9 mouse cellular contexts compared by ENCODE assay signal in the genomic region with DNA sequence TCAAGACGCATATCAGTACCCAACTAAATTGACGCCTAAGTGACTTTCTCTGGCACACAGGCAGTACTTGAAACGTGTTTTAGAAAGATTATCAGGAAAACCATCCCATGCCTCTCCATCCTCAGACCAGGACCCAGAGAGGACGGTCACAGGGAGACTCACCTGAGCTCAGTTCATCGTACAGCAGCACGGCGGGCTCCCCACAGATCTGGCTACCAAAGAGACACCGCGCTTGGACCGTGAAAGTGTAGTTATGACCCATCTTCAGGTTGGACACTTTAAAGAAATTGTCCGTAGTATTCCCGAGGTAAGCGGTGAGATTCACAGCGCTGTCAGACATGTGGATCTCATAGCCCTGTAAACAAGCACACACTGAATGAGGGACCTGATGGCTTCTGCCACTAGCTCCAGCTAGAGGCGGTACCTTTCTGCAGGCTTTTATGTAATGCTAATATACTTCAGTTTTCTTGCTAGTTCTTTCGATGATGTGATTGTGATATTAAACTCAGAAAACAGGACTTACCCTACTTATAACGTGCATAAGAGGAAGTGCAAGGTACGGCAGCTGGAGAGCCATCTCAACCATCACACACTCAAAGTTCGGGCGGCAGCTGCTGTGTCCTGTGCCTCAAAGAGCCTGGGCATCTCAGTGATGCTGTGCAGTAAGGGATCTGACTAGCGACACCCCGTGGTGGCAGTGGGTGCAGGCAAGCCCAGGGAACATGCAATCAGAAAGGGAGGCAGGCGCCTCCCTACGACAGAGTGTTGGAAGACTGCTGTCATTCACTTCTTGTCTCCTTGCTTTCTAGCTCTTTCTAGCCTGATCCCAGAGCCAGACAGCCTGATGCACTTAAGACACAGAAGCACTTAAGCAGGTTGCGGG.
DNase-seq lines count a peak whose midpoint lies in the region; ATAC-seq lines count a peak whose summit lies in the region.
"Had no signal": no experiment of that assay in that cellular context is flagged by ENCODE, and none has a peak within 500 bp of the region (broad histone marks: within the 10 kb centered on the region; RNA-seq: fewer than 3 reads in every experiment).

No protein-coding gene starts in this region.

- H3K4me2 ChIP-seq in intestine, embryonic 14.5 days (ENCODE audit: low read length): no peak overlapping the region
- H3K4me2 ChIP-seq in intestine, embryonic 16.5 days (ENCODE audit: low read depth, low read length): no peak overlapping the region
- no peak overlapping the region for H3K4me2 ChIP-seq in embryonic facial prominence, embryonic 12.5 days (replicated peaks)
- no peak overlapping the region for H3K4me2 ChIP-seq in hindbrain, embryonic 12.5 days (replicated peaks)

- no peaks in the 10 kb centered on the region for H3K9me3 ChIP-seq in intestine, embryonic 14.5 days (ENCODE audit: control insufficient read depth, low read length)
- H3K9me3 ChIP-seq in intestine, embryonic 16.5 days (ENCODE audit: control insufficient read depth, low read length): no peaks in the 10 kb centered on the region
- no peaks in the 10 kb centered on the region for H3K9me3 ChIP-seq in embryonic facial prominence, embryonic 12.5 days
- H3K9me3 ChIP-seq in hindbrain, embryonic 12.5 days (replicated peaks): no peaks in the 10 kb centered on the region

- no peak overlapping the region for H3K27ac ChIP-seq in intestine, embryonic 14.5 days (ENCODE audit: low read depth)
- H3K27ac ChIP-seq in intestine, embryonic 16.5 days (ENCODE audit: low read length): no peak overlapping the region
- no peak overlapping the region for H3K27ac ChIP-seq in embryonic facial prominence, embryonic 12.5 days
- no peak overlapping the region; the same call in 1 of the 2 replicates for H3K27ac ChIP-seq in hindbrain, embryonic 12.5 days

- no peaks in the 10 kb centered on the region for H3K27me3 ChIP-seq in intestine, embryonic 14.5 days (replicated peaks; ENCODE audit: control insufficient read depth, insufficient read depth, low read length)
- H3K27me3 ChIP-seq in intestine, embryonic 16.5 days (replicated peaks; ENCODE audit: control insufficient read depth, insufficient read depth, low read length): no peaks in the 10 kb centered on the region
- no peaks in the 10 kb centered on the region for H3K27me3 ChIP-seq in embryonic facial prominence, embryonic 12.5 days
- no peaks in the 10 kb centered on the region for H3K27me3 ChIP-seq in hindbrain, embryonic 12.5 days
- H3K27me3 ChIP-seq: megakaryocyte, embryonic 14.5 days had no signal

- peak; percentile 69 for DNase-seq in intestine, embryonic 14.5 days (ENCODE audit: low spot score)
- peak; percentile 44 for DNase-seq in adrenal gland, postnatal 25 days
- DNase-seq in left cerebral cortex, postnatal 14 days (ENCODE audit: low spot score in 2 of 2): peak; percentile 89 to 92
- peak; percentile 67 for DNase-seq in neural tube, embryonic 10.5 days (ENCODE audit: extremely low spot score, low spot score)

- peaks cover 6% of the 10 kb centered on the region; the same call in 1 of the 2 replicates for H3K4me1 ChIP-seq in intestine, embryonic 14.5 days (replicated peaks; ENCODE audit: control insufficient read depth, insufficient read depth, low read length)
- H3K4me1 ChIP-seq in intestine, embryonic 16.5 days (ENCODE audit: control insufficient read depth, insufficient read depth, low read length): no peaks in the 10 kb centered on the region
- no peaks in the 10 kb centered on the region for H3K4me1 ChIP-seq in embryonic facial prominence, embryonic 12.5 days
- no peaks in the 10 kb centered on the region for H3K4me1 ChIP-seq in hindbrain, embryonic 12.5 days
- H3K4me1 ChIP-seq: megakaryocyte, embryonic 14.5 days had no signal

- intact Hi-C loops in left cerebral cortex, postnatal 14 days (cut with DNase I): loop anchor here (5.0 kb wide), 1 partner anchor 747 kb away; no protein-coding TSS in a partner anchor

- no peak overlapping the region for H3K4me3 ChIP-seq in intestine, embryonic 14.5 days (ENCODE audit: low read depth, low read length)
- H3K4me3 ChIP-seq in intestine, embryonic 16.5 days (ENCODE audit: low read length): no peak overlapping the region
- H3K4me3 ChIP-seq in embryonic facial prominence, embryonic 12.5 days: no peak overlapping the region
- no peak overlapping the region for H3K4me3 ChIP-seq in hindbrain, embryonic 12.5 days
- H3K4me3 ChIP-seq: megakaryocyte, embryonic 14.5 days had no signal

- ATAC-seq in intestine, embryonic 14.5 days (replicated peaks; ENCODE audit: low FRiP score, low TSS enrichment, low read depth): no peak
- ATAC-seq in intestine, embryonic 16.5 days: no peak
- ATAC-seq in embryonic facial prominence, embryonic 12.5 days (ENCODE audit: insufficient number of reproducible peaks, insufficient read depth, low FRiP score, low TSS enrichment): peak; percentile 47; the same call in 1 of the 2 replicates
- peak; percentile 71; the same call in 1 of the 2 replicates for ATAC-seq in hindbrain, embryonic 12.5 days (ENCODE audit: low FRiP score)
- ATAC-seq in megakaryocyte progenitor cell, adult 5-6 weeks (replicated peaks; ENCODE audit: poor library complexity): no peak

- no peak overlapping the region for H3K9ac ChIP-seq in intestine, embryonic 14.5 days (ENCODE audit: low read length)
- H3K9ac ChIP-seq in intestine, embryonic 16.5 days (ENCODE audit: low read depth, low read length): no peak overlapping the region
- H3K9ac ChIP-seq in embryonic facial prominence, embryonic 12.5 days: no peak overlapping the region
- no peak overlapping the region for H3K9ac ChIP-seq in hindbrain, embryonic 12.5 days

- H3K36me3 ChIP-seq in intestine, embryonic 14.5 days (ENCODE audit: control insufficient read depth, insufficient read depth, low read length): no peaks in the 10 kb centered on the region
- 0 out of 2 replicates have a peak, but pooled peaks cover 2% of the 10 kb centered on the region for H3K36me3 ChIP-seq in intestine, embryonic 16.5 days (ENCODE audit: control insufficient read depth, insufficient read depth, low read length)
- peaks cover 32% of the 10 kb centered on the region for H3K36me3 ChIP-seq in embryonic facial prominence, embryonic 12.5 days
- peaks cover 53% of the 10 kb centered on the region for H3K36me3 ChIP-seq in hindbrain, embryonic 12.5 days

- WGBS in intestine, embryonic 14.5 days: 75% methylated on average over 25 of the region's 25 CpGs
- WGBS in intestine, embryonic 16.5 days: 75% methylated on average over 25 of the region's 25 CpGs
- 71% methylated on average over 25 of the region's 25 CpGs for WGBS in embryonic facial prominence, embryonic 12.5 days
- 73% methylated on average over 25 of the region's 25 CpGs for WGBS in hindbrain, embryonic 12.5 days

Comparison
In these comparisons a context has a peak if more than half of its experiments do, and no peak if none do; other contexts are left out.
1. ATAC-seq: peak in embryonic facial prominence, embryonic 12.5 days (single experiment) and hindbrain, embryonic 12.5 days (single experiment); none in intestine, embryonic 14.5 days (single experiment), intestine, embryonic 16.5 days (single experiment) and megakaryocyte progenitor cell, adult 5-6 weeks (single experiment).
2. Peak in every context shown above with its lines, with median percentiles within 50 percentile points of each other: DNase-seq.